Mouse (Mus musculus): ENCODE data around the gene Ephb4. TPM values are rescaled to one million over a fixed set of nuclear protein-coding genes. Genes with fewer than 3 reads are reported as not detected.

The Ephb4 gene
- total RNA-seq, 2 experiments from 2014 or later: 8.2 to 14.4 TPM

Other genes starting within 250 kb of the Ephb4 start
- gene Trim56, start 233.9 kb upstream of the Ephb4 start, total RNA-seq (2021): 1 to 10 TPM; 7.4 to 8.0 TPM
- not detected for gene Muc3, start 200.8 kb upstream of the Ephb4 start, total RNA-seq (2021)
- under 1 TPM; 0.11 to 0.12 TPM for gene Muc3a, start 137.7 kb upstream of the Ephb4 start, total RNA-seq (2021)
- gene Ache, start 62.6 kb upstream of the Ephb4 start, total RNA-seq (2021): 10 to 100 TPM; 25.0 to 27.7 TPM
- 10 to 100 TPM; 19.1 to 20.8 TPM for gene Ufsp1, start 55.5 kb upstream of the Ephb4 start, total RNA-seq (2021)
- 10 to 100 TPM; 29.6 to 40.8 TPM for gene Srrt, start 42.4 kb upstream of the Ephb4 start, total RNA-seq (2021)
- 1 to 10 TPM; 2.2 to 4.4 TPM for gene Trip6, start 35.7 kb upstream of the Ephb4 start, total RNA-seq (2021)
- gene Slc12a9, start 16.5 kb upstream of the Ephb4 start, total RNA-seq (2021): 1 to 10 TPM; 2.0 to 2.2 TPM
- under 1 TPM in 1 of 2 experiments, not detected in 1; 0.07 TPM for gene Zan, start 127.0 kb downstream of the Ephb4 start, total RNA-seq (2021)
- 10 to 100 TPM in 1 of 2 experiments, 1 to 10 TPM in 1; 8.9 to 10.8 TPM for gene Pop7, start 152.4 kb downstream of the Ephb4 start, total RNA-seq (2021)
- 10 to 100 TPM; 19.9 to 23.5 TPM for gene Gigyf1, start 168.4 kb downstream of the Ephb4 start, total RNA-seq (2021)
- not detected for gene Epo, start 183.1 kb downstream of the Ephb4 start, total RNA-seq (2021)
- 100 to 1,000 TPM; 111 to 134 TPM for gene Gnb2, start 183.4 kb downstream of the Ephb4 start, total RNA-seq (2021)
- not detected for gene Actl6b, start 203.4 kb downstream of the Ephb4 start, total RNA-seq (2021)
- under 1 TPM in 1 of 2 experiments, not detected in 1; 0.36 TPM for gene Tfr2, start 219.7 kb downstream of the Ephb4 start, total RNA-seq (2021)